Mouse (Mus musculus) MEL (cell line): Measurements from ENCODE around the gene Rprd2.

Experiments
- CTCF ChIP-seq, 3 experiments: IDR thresholded peaks in 2 of 3; conservative IDR thresholded peaks in 1 of 3; 2 replicates each; pipeline ENCODE4 v1.5.1; 2011 to 2012; ENCODE audit warnings: low read length in 3 of 3, low read depth in 2 of 3, mild to moderate bottlenecking in 2 of 3, improper control_type of control experiment in 1 of 3, inconsistent platforms in 1 of 3, mixed read lengths in 1 of 3, moderate library complexity in 1 of 3; ENCODE audit not compliant: control insufficient read depth in 1 of 3, insufficient read depth in 1 of 3, poor library complexity in 1 of 3, severe bottlenecking in 1 of 3
- EP300 ChIP-seq, 2 experiments: IDR thresholded peaks; 2 replicates each; pipeline ENCODE4 v1.6.1; 2011; ENCODE audit warnings: improper control_type of control experiment in 2 of 2, low read length in 2 of 2, low read depth in 1 of 2, mild to moderate bottlenecking in 1 of 2
- HCFC1 ChIP-seq: IDR thresholded peaks from 2 replicates; pipeline ENCODE4 v1.6.1; 2012; ENCODE audit warnings: low read depth, mild to moderate bottlenecking, inconsistent platforms, low read length, improper control_type of control experiment, moderate library complexity
- MAZ ChIP-seq: IDR thresholded peaks from 2 replicates; pipeline ENCODE4 v1.6.1; 2012; ENCODE audit warnings: low read depth, mild to moderate bottlenecking, inconsistent platforms, low read length, improper control_type of control experiment
- RCOR1 ChIP-seq: IDR thresholded peaks from 2 replicates; pipeline ENCODE4 v1.6.1; 2012; ENCODE audit warnings: low read depth, mild to moderate bottlenecking, inconsistent platforms, low read length, improper control_type of control experiment

- TF ChIP-seq RCOR1 (no peak), HCFC1 (no peak), CTCF (IDR thresholded peaks at IDR 0.05 in 2 of 3, conservative IDR thresholded peaks at IDR 0.05 in 1 of 3; ENCODE audit: control insufficient read depth in 1 of 3, insufficient read depth in 1 of 3, low read depth in 2 of 3, low read length in 3 of 3, poor library complexity in 1 of 3, severe bottlenecking in 1 of 3) (peak in 1 of 3 experiments; percentile 0; a peak in 1 of 6 replicates), MAZ (no peak), EP300 (IDR thresholded peaks at IDR 0.05; ENCODE audit: low read depth in 1 of 2, low read length in 2 of 2) (no peak)
Observed at GRCm38 (mm10) chr3:95818571-95819288, at the start of gene Rprd2.
